Mouse (Mus musculus) MEL (cell line): ENCODE measurements at regions not wholly inside any gene's neighbourhood (a gene's known extent, or its start where the extent isn't known, plus 50 kb on each side); places are given as distances from the start of the nearest gene placed in this dataset.

Experiments
- DNase-seq: peaks from one replicate; pipeline ENCODE4 v3.0.0; 2011; ENCODE audit warnings: low read depth, low spot score
- H3K27ac ChIP-seq: 2 replicates; pipeline ENCODE4 v1.5.1; 2012; ENCODE audit warnings: low read depth, mild to moderate bottlenecking, control low read depth, low read length, moderate library complexity; ENCODE audit not compliant: control insufficient read depth
- H3K27me3 ChIP-seq, 2 experiments: fragments of 150-350 bp in 1 of 2; sonication (generic) in 1 of 2; 2 replicates each; pipeline ENCODE4 v1.6.1; 2012; ENCODE audit warnings: low read length in 2 of 2, mild to moderate bottlenecking in 2 of 2, improper control_type of control experiment in 1 of 2, moderate library complexity in 1 of 2; ENCODE audit not compliant: insufficient read depth in 2 of 2, control insufficient read depth in 1 of 2
- H3K36me3 ChIP-seq, 2 experiments: 2 replicates each; pipeline ENCODE4 v1.6.1; 2012 to 2014; ENCODE audit warnings: low read length in 2 of 2, improper control_type of control experiment in 1 of 2, inconsistent platforms in 1 of 2, mild to moderate bottlenecking in 1 of 2; ENCODE audit not compliant: insufficient read depth in 2 of 2, control insufficient read depth in 1 of 2
- H3K4me1 ChIP-seq, 2 experiments: fragments of 150-350 bp in 1 of 2; sonication (generic) in 1 of 2; 2 replicates each; pipeline ENCODE4 v1.6.1; 2012; ENCODE audit warnings: low read length in 2 of 2, improper control_type of control experiment in 1 of 2, mild to moderate bottlenecking in 1 of 2; ENCODE audit not compliant: insufficient read depth in 2 of 2, control insufficient read depth in 1 of 2
- H3K4me3 ChIP-seq, 2 experiments: fragments of 150-350 bp in 1 of 2; sonication (generic) in 1 of 2; 2 replicates each; pipeline ENCODE4 v1.5.1; 2012; ENCODE audit warnings: low read depth in 2 of 2, low read length in 2 of 2, mild to moderate bottlenecking in 2 of 2, moderate library complexity in 2 of 2, control low read depth in 1 of 2, improper control_type of control experiment in 1 of 2; ENCODE audit not compliant: control insufficient read depth in 1 of 2, insufficient read depth in 1 of 2
- H3K79me2 ChIP-seq: 2 replicates; pipeline ENCODE4 v1.6.1; 2012; ENCODE audit warnings: mild to moderate bottlenecking, low read length, moderate library complexity; ENCODE audit not compliant: control insufficient read depth, poor library complexity, insufficient read depth
- H3K9ac ChIP-seq: 2 replicates; pipeline ENCODE4 v1.6.1; 2012; ENCODE audit warnings: low read depth, mild to moderate bottlenecking, control low read depth, low read length, moderate library complexity; ENCODE audit not compliant: control insufficient read depth, poor library complexity, severe bottlenecking
- H3K9me3 ChIP-seq: fragments of 150-350 bp; sonication (generic); replicated peaks from 2 replicates; pipeline ENCODE4 v1.6.1; 2012; ENCODE audit warnings: mild to moderate bottlenecking, low read length, improper control_type of control experiment, moderate library complexity; ENCODE audit not compliant: insufficient read depth
- CHD1 ChIP-seq: IDR thresholded peaks from 2 replicates; pipeline ENCODE4 v1.6.1; 2012; ENCODE audit warnings: low read depth, mild to moderate bottlenecking, inconsistent platforms, low read length, improper control_type of control experiment
- E2F4 ChIP-seq: IDR thresholded peaks from 2 replicates; pipeline ENCODE4 v1.6.1; 2011; ENCODE audit warnings: low read depth, low read length, improper control_type of control experiment, borderline replicate concordance
- EP300 ChIP-seq, 2 experiments: IDR thresholded peaks; 2 replicates each; pipeline ENCODE4 v1.6.1; 2011; ENCODE audit warnings: improper control_type of control experiment in 2 of 2, low read length in 2 of 2, low read depth in 1 of 2, mild to moderate bottlenecking in 1 of 2
- ETS1 ChIP-seq: IDR thresholded peaks from 2 replicates; pipeline ENCODE4 v1.6.1; 2012; ENCODE audit warnings: low read depth, mild to moderate bottlenecking, inconsistent platforms, low read length, improper control_type of control experiment, moderate library complexity
- GABPA ChIP-seq: IDR thresholded peaks from 2 replicates; pipeline ENCODE4 v1.6.1; 2012; ENCODE audit warnings: low read depth, mild to moderate bottlenecking, inconsistent platforms, low read length, improper control_type of control experiment, moderate library complexity
- GATA1 ChIP-seq: IDR thresholded peaks from 2 replicates; pipeline ENCODE4 v1.6.1; 2011; ENCODE audit warnings: low read depth, low read length, improper control_type of control experiment
- MAX ChIP-seq: IDR thresholded peaks from 2 replicates; pipeline ENCODE4 v1.6.1; 2011; ENCODE audit warnings: low read length, improper control_type of control experiment
- MAZ ChIP-seq: IDR thresholded peaks from 2 replicates; pipeline ENCODE4 v1.6.1; 2012; ENCODE audit warnings: low read depth, mild to moderate bottlenecking, inconsistent platforms, low read length, improper control_type of control experiment
- MXI1 ChIP-seq: IDR thresholded peaks from 2 replicates; pipeline ENCODE4 v1.6.1; 2011; ENCODE audit warnings: mild to moderate bottlenecking, low read depth, low read length, improper control_type of control experiment
- MYC ChIP-seq: IDR thresholded peaks from 2 replicates; pipeline ENCODE4 v1.6.1; 2011; ENCODE audit warnings: low read depth, mild to moderate bottlenecking, low read length, improper control_type of control experiment, moderate library complexity
- NRF1 ChIP-seq: IDR thresholded peaks from 2 replicates; pipeline ENCODE4 v1.6.1; 2014; ENCODE audit warnings: low read depth, mild to moderate bottlenecking, inconsistent platforms, low read length, improper control_type of control experiment, moderate library complexity; ENCODE audit not compliant: poor library complexity, insufficient read depth, severe bottlenecking
- POLR2A ChIP-seq, 2 experiments: IDR thresholded peaks; 2 replicates each; pipeline ENCODE4 v1.6.1; 2011 to 2012; ENCODE audit warnings: low read length in 2 of 2, mild to moderate bottlenecking in 2 of 2, control low read depth in 1 of 2, improper control_type of control experiment in 1 of 2, low read depth in 1 of 2, moderate library complexity in 1 of 2; ENCODE audit not compliant: control insufficient read depth in 1 of 2, insufficient read depth in 1 of 2, poor library complexity in 1 of 2
- POLR2AphosphoS2 ChIP-seq: IDR thresholded peaks from 2 replicates; pipeline ENCODE4 v1.6.1; 2011; ENCODE audit warnings: low read length, improper control_type of control experiment
- POLR2AphosphoS5 ChIP-seq: IDR thresholded peaks from 2 replicates; pipeline ENCODE4 v1.6.1; 2012; ENCODE audit warnings: low read depth, borderline replicate concordance, mild to moderate bottlenecking, inconsistent platforms, low read length, moderate library complexity, mixed read lengths
- SIN3A ChIP-seq: IDR thresholded peaks from 2 replicates; pipeline ENCODE4 v1.6.1; 2012; ENCODE audit warnings: low read length, improper control_type of control experiment, inconsistent platforms
- SMC3 ChIP-seq: IDR thresholded peaks from 2 replicates; pipeline ENCODE4 v1.6.1; 2011; ENCODE audit warnings: low read depth, low read length, improper control_type of control experiment
- TBP ChIP-seq: IDR thresholded peaks from 2 replicates; pipeline ENCODE4 v1.8.0; 2011; ENCODE audit warnings: low read depth, low read length, improper control_type of control experiment
- TCF12 ChIP-seq: IDR thresholded peaks from 2 replicates; pipeline ENCODE4 v1.6.1; 2014; ENCODE audit warnings: low read depth, mild to moderate bottlenecking, inconsistent platforms, low read length, improper control_type of control experiment, moderate library complexity
- USF1 ChIP-seq: IDR thresholded peaks from 2 replicates; pipeline ENCODE4 v1.6.1; 2014; ENCODE audit warnings: low read depth, mild to moderate bottlenecking, inconsistent platforms, low read length, improper control_type of control experiment, moderate library complexity
- ZC3H11A ChIP-seq: IDR thresholded peaks from 2 replicates; pipeline ENCODE4 v1.6.1; 2012; ENCODE audit warnings: low read depth, mild to moderate bottlenecking, inconsistent platforms, low read length, improper control_type of control experiment
- ZKSCAN1 ChIP-seq: IDR thresholded peaks from 2 replicates; pipeline ENCODE4 v1.6.1; 2012; ENCODE audit warnings: low read depth, mild to moderate bottlenecking, inconsistent platforms, low read length, improper control_type of control experiment, moderate library complexity

GRCm38 (mm10) chr4:55938383-55938782 lies 406.1 kb upstream of the Klf4 start:
- Histone ChIP-seq H3K36me3 (no peaks in the 10 kb centered on the region), H3K9me3 (no peaks in the 10 kb centered on the region), H3K4me3 (no peak overlapping the region), H3K27me3 (no peaks in the 10 kb centered on the region), H3K27ac (no peak overlapping the region), H3K4me1 (no peaks in the 10 kb centered on the region), H3K79me2 (no peaks in the 10 kb centered on the region), H3K9ac (no peak overlapping the region)
- no peak for DNase-seq
- TF ChIP-seq SIN3A (no peak), GABPA (no peak), MYC (no peak)

DNA sequence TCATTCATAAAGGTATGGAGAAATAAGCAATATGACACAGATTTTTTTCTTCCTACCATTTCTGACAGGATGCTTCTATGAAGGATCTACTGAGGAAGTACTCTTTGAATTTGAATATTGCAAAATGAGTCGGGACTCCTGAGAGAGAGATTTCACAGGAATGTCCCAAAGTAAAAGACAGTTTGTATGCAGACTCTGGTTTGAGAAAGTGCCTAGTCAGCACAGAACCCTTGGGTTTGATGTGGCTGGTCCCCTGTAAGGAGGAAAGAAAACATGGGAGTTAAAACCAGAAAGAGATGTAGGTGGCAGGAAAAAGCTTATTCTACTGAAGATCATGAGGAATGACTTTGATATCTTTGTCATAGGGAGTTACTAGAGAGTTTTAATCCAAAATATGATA lies 405.6 kb upstream of the Klf4 start:
- no peaks in the 10 kb centered on the region for H3K27me3 ChIP-seq
- no peak overlapping the region for H3K9ac ChIP-seq
- no peaks in the 10 kb centered on the region for H3K79me2 ChIP-seq
- H3K36me3 ChIP-seq, result no peaks in the 10 kb centered on the region
- H3K27ac ChIP-seq, result no peak overlapping the region
- H3K9me3 ChIP-seq, result no peaks in the 10 kb centered on the region
- H3K4me3 ChIP-seq, result no peak overlapping the region
- DNase-seq, result no peak
- no peaks in the 10 kb centered on the region for H3K4me1 ChIP-seq
- TF ChIP-seq POLR2AphosphoS2 (no peak), POLR2AphosphoS5 (no peak), ZC3H11A (no peak), MAX (no peak), MAZ (no peak), ZKSCAN1 (no peak), ETS1 (no peak), TBP (no peak), EP300 (IDR thresholded peaks at IDR 0.05; ENCODE audit: low read depth in 1 of 2, low read length in 2 of 2) (no peak), CHD1 (no peak), SMC3 (no peak), GATA1 (no peak), E2F4 (no peak), POLR2A (IDR thresholded peaks at IDR 0.05; ENCODE audit: control insufficient read depth in 1 of 2, insufficient read depth in 1 of 2, low read depth in 1 of 2, low read length in 2 of 2, poor library complexity in 1 of 2) (no peak), USF1 (no peak), GABPA (no peak), NRF1 (no peak), MXI1 (no peak), TCF12 (no peak)
- TF ChIP-seq, all 39 proteins: peak for 0
